ENCODE assay signal across 30 mouse cellular contexts in genomic region chr10:79790861-79791260, GRCm38 (mm10). TPM values are rescaled to one million over a fixed set of nuclear protein-coding genes. Genes with fewer than 3 reads are reported as not detected.
DNase-seq lines count a peak whose midpoint lies in the region; ATAC-seq and TF ChIP-seq lines count a peak whose summit lies in the region.
"Had no signal": no experiment of that assay in that cellular context is flagged by ENCODE, and none has a peak within 500 bp of the region (broad histone marks: within the 10 kb centered on the region; RNA-seq: fewer than 3 reads in every experiment).

TSS of gene Prss57 (minus strand) at chr10:79790961.

- TF ChIP-seq EP300 in liver, postnatal 0 days (IDR thresholded peaks at IDR 0.05; ENCODE audit: low read depth), result no peak

- ATAC-seq in heart, embryonic 11.5 days (replicated peaks; ENCODE audit: insufficient number of reproducible peaks, low FRiP score, low TSS enrichment), result no peak
- ATAC-seq in liver, postnatal 0 days, result no peak
- ATAC-seq: activated CD4-positive, CD25-positive, alpha-beta regulatory T cell, adult 4 months; forebrain, embryonic 13.5 days; forebrain, embryonic 16.5 days; hindbrain, postnatal 0 days had no signal

- H3K36me3 ChIP-seq in heart, embryonic 11.5 days (ENCODE audit: control insufficient read depth, insufficient read depth, low read length), result no peaks in the 10 kb centered on the region
- H3K36me3 ChIP-seq in liver, postnatal 0 days (replicated peaks; ENCODE audit: insufficient read depth, low read length), result no peaks in the 10 kb centered on the region
- H3K36me3 ChIP-seq: heart, embryonic 13.5 days had no signal

- TF ChIP-seq CTCF in liver, postnatal 0 days (IDR thresholded peaks at IDR 0.05; ENCODE audit: low read depth), result no peak

- no peak within 1 kb of the TSS for H3K27ac ChIP-seq in heart, embryonic 11.5 days (ENCODE audit: low read depth, low read length)
- peak within 1 kb of the TSS; percentile 46 for H3K27ac ChIP-seq in liver, postnatal 0 days (ENCODE audit: low read depth)
- H3K27ac ChIP-seq: embryonic facial prominence, embryonic 10.5 days; embryonic facial prominence, embryonic 13.5 days; forebrain, embryonic 10.5 days; forebrain, embryonic 13.5 days; heart, embryonic 13.5 days; hindbrain, embryonic 14.5 days; hindbrain, postnatal 0 days had no signal

- WGBS in heart, embryonic 11.5 days (ENCODE audit: insufficient replicate concordance), result 76% methylated on average over 4 of the region's 4 CpGs
- WGBS in liver, postnatal 0 days (ENCODE audit: insufficient replicate concordance), result 69% methylated on average over 4 of the region's 4 CpGs

- no peak within 1 kb of the TSS for H3K4me3 ChIP-seq in heart, embryonic 11.5 days (ENCODE audit: low read depth, low read length)
- no peak within 1 kb of the TSS for H3K4me3 ChIP-seq in liver, postnatal 0 days (ENCODE audit: low read depth, low read length)
- H3K4me3 ChIP-seq: embryonic facial prominence, embryonic 10.5 days; embryonic facial prominence, embryonic 13.5 days; forebrain, embryonic 10.5 days; forebrain, embryonic 13.5 days; heart, embryonic 13.5 days had no signal

- H3K4me2 ChIP-seq in heart, embryonic 11.5 days, result no peak within 1 kb of the TSS
- no peak within 1 kb of the TSS for H3K4me2 ChIP-seq in liver, postnatal 0 days (ENCODE audit: low read depth, low read length)
- H3K4me2 ChIP-seq: embryonic facial prominence, embryonic 13.5 days; forebrain, embryonic 13.5 days; heart, embryonic 13.5 days; hindbrain, embryonic 14.5 days had no signal

- H3K9me3 ChIP-seq in heart, embryonic 11.5 days (replicated peaks; ENCODE audit: control insufficient read depth, low read length), result no peaks in the 10 kb centered on the region
- H3K9me3 ChIP-seq in liver, postnatal 0 days (ENCODE audit: low read length), result no peaks in the 10 kb centered on the region
- H3K9me3 ChIP-seq: embryonic facial prominence, embryonic 10.5 days; embryonic facial prominence, embryonic 13.5 days; forebrain, embryonic 10.5 days; forebrain, embryonic 13.5 days; heart, embryonic 13.5 days had no signal

- H3K4me1 ChIP-seq in heart, embryonic 11.5 days (ENCODE audit: control insufficient read depth, insufficient read depth, low read length), result peaks cover 6% of the 10 kb centered on the region; the same call in 1 of the 2 replicates
- peaks cover 10% of the 10 kb centered on the region; the same call in 1 of the 2 replicates for H3K4me1 ChIP-seq in liver, postnatal 0 days (ENCODE audit: insufficient read depth)

- no peaks in the 10 kb centered on the region for H3K27me3 ChIP-seq in heart, embryonic 11.5 days (ENCODE audit: control insufficient read depth, insufficient read depth, low read length)
- no peaks in the 10 kb centered on the region for H3K27me3 ChIP-seq in liver, postnatal 0 days (ENCODE audit: insufficient read depth, low read length)
- H3K27me3 ChIP-seq: embryonic facial prominence, embryonic 13.5 days had no signal

- no peak within 1 kb of the TSS for H3K9ac ChIP-seq in heart, embryonic 11.5 days (ENCODE audit: low read depth, low read length)
- H3K9ac ChIP-seq in liver, postnatal 0 days (replicated peaks), result no peak within 1 kb of the TSS
- H3K9ac ChIP-seq: embryonic facial prominence, embryonic 13.5 days; forebrain, embryonic 13.5 days; hindbrain, embryonic 14.5 days had no signal

- peak; percentile 83 for DNase-seq in heart, adult 11 months
- DNase-seq in liver, postnatal 0 days, result no peak
- no peak for DNase-seq in liver
- peak; percentile 16 for DNase-seq in thymus, postnatal 25 days
- no peak for DNase-seq in thymus, postnatal 14 days
- DNase-seq in layer of hippocampus, adult 8-10 months (ENCODE audit: low spot score in 2 of 2), result no peak
- DNase-seq in adrenal gland, adult 8-10 months, result no peak
- DNase-seq: adrenal gland, postnatal 10 days; adrenal gland, postnatal 36 days; cerebellum, adult 11 months; cerebellum, adult 2 months; cerebellum, postnatal 36 days; embryo, embryonic 11 days; gastrocnemius, postnatal 10 days; gastrocnemius, postnatal 36 days; heart, adult 18-20 months; heart, postnatal 14 days; heart, postnatal 4 days had no signal

RNA-seq across cellular contexts. Expression of gene Prss57, which starts in this region (rescaled TPM):
- polyA plus RNA-seq in heart, embryonic 11.5 days (2014; fragmentation: Nextera tagmentation; extraction: Ambion mirVana), result not detected in 2 replicates
- polyA plus RNA-seq in liver, postnatal 0 days (2015; fragmentation: Nextera tagmentation; extraction: Ambion mirVana), result 5.0 and 7.2 TPM in 2 replicates
- under 1 TPM in 3 of 4 experiments, not detected in 1; 0.43 to 0.83 (median 0.50) TPM for total RNA-seq in layer of hippocampus, adult 8-10 months (2022)
- under 1 TPM in 2 of 4 experiments, not detected in 2; 0.13 to 0.38 TPM for total RNA-seq in adrenal gland, adult 8-10 months (2022)
- total RNA-seq: adrenal gland, postnatal 36 days; gastrocnemius, adult 18-20 months; gastrocnemius, postnatal 36 days; heart, adult 18-20 months; heart, postnatal 4 days had no signal
- polyA plus RNA-seq: embryonic facial prominence, embryonic 10.5 days; embryonic facial prominence, embryonic 13.5 days; forebrain, embryonic 10.5 days; hindbrain, embryonic 11.5 days had no signal

Comparison
In these comparisons a context has a peak if more than half of its experiments do, and no peak if none do; other contexts are left out.
1. DNase-seq: peak in heart, adult 11 months (single experiment) and thymus, postnatal 25 days (single experiment); none in liver, postnatal 0 days (single experiment), liver (single experiment), thymus, postnatal 14 days (single experiment), layer of hippocampus, adult 8-10 months (0 of 2) and adrenal gland, adult 8-10 months (single experiment).